In the genomic region with DNA sequence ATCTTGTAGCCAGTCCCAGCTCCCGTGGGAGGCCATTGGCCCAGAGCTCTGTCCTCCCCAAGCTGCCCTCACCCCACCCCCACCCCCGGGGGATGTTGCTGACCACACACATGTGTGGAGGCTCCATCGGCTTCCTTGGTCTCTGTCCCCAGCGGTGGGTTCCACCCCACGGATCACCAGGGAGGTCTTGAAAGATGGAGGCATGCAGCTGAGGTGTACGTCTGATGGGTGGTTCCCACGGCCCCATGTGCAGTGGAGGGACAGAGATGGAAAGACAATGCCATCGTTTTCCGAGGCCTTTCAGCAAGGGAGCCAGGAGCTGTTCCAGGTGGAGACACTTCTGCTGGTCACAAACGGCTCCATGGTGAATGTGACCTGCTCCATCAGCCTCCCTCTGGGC, we compare ENCODE assay signal across 33 mouse cellular contexts. TPM values are rescaled to one million over a fixed set of nuclear protein-coding genes. Genes with fewer than 3 reads are reported as not detected.
A peak's percentile ranks its signal among the peaks of the same experiment; 100 is the strongest.
DNase-seq lines count a peak whose midpoint lies in the region; TF ChIP-seq lines count a peak whose summit lies in the region.
"Had no signal": no experiment of that assay in that cellular context is flagged by ENCODE, and none has a peak within 500 bp of the region (broad histone marks: within the 10 kb centered on the region; RNA-seq: fewer than 3 reads in every experiment).

No protein-coding gene starts in this region.

- intact Hi-C loops in gastrocnemius, adult 2 months (cut with DNase I), result no loop called here
- intact Hi-C loops in heart, postnatal 10 days (cut with DNase I), result no loop called here

- H3K79me2 ChIP-seq in macrophage (ENCODE audit: inconsistent target), result no peaks in the 10 kb centered on the region

- no peak for TF ChIP-seq POLR2A in bone marrow macrophage, adult 2 months (IDR thresholded peaks at IDR 0.05; ENCODE audit: borderline replicate concordance, low read depth, low read length)

- WGBS in macrophage (ENCODE audit: missing documents), result 77% methylated on average over 10 of the region's 10 CpGs

- H3K27ac ChIP-seq in gastrocnemius, adult 2 months, result no peak overlapping the region
- H3K27ac ChIP-seq in bone marrow macrophage, adult 2 months (ENCODE audit: insufficient read depth, low read depth, low read length), result peak overlapping the region; percentile 65
- peak overlapping the region; percentile 63 for H3K27ac ChIP-seq in macrophage
- H3K27ac ChIP-seq: embryonic facial prominence, embryonic 13.5 days; embryonic facial prominence, embryonic 15.5 days; forebrain, embryonic 10.5 days; forebrain, embryonic 12.5 days had no signal

- no peaks in the 10 kb centered on the region for H3K36me3 ChIP-seq in macrophage (ENCODE audit: inconsistent target)
- H3K36me3 ChIP-seq: embryonic facial prominence, embryonic 13.5 days; embryonic facial prominence, embryonic 15.5 days; forebrain, embryonic 10.5 days; forebrain, embryonic 12.5 days; G1E had no signal

- peak overlapping the region; percentile 33 for H3K4me3 ChIP-seq in gastrocnemius, adult 2 months
- H3K4me3 ChIP-seq in bone marrow macrophage, adult 2 months (ENCODE audit: insufficient read depth, low read length), result no peak overlapping the region
- H3K4me3 ChIP-seq in macrophage (ENCODE audit: inconsistent target), result no peak overlapping the region
- H3K4me3 ChIP-seq: embryonic facial prominence, embryonic 13.5 days; embryonic facial prominence, embryonic 15.5 days; erythroblast, embryonic 14.5 days; forebrain, embryonic 10.5 days; forebrain, embryonic 12.5 days had no signal

- peak; percentile 24 for DNase-seq in gastrocnemius, adult 2 months
- DNase-seq in gastrocnemius, postnatal 4 days (ENCODE audit: low spot score in 2 of 2), result no peak
- DNase-seq in heart, adult 11 months, result peak; percentile 93
- DNase-seq in heart, postnatal 10 days, result no peak
- DNase-seq in cerebellum, postnatal 4 days (ENCODE audit: low spot score in 2 of 2), result no peak
- DNase-seq: adrenal gland, adult 8-10 months; adrenal gland, postnatal 14 days; adrenal gland, postnatal 36 days; B cell, adult 2 months; cerebellum, adult 11-12 months; cerebellum, adult 2 months; cerebellum, adult 9-10 months; cerebellum, postnatal 10 days; cerebellum, postnatal 25 days; embryo, embryonic 11 days had no signal

- H3K4me1 ChIP-seq in bone marrow macrophage, adult 2 months (ENCODE audit: control insufficient read depth, insufficient read depth, low read length), result peaks cover 30% of the 10 kb centered on the region
- H3K4me1 ChIP-seq: embryonic facial prominence, embryonic 13.5 days; embryonic facial prominence, embryonic 15.5 days; forebrain, embryonic 10.5 days; forebrain, embryonic 12.5 days had no signal

- TF ChIP-seq CTCF in gastrocnemius, adult 2 months (IDR thresholded peaks at IDR 0.05), result no peak
- TF ChIP-seq CTCF in bone marrow macrophage, adult 2 months (IDR thresholded peaks at IDR 0.05; ENCODE audit: low read depth, low read length), result no peak

RNA-seq across cellular contexts. Expression of a gene that starts 10.4 kb away (rescaled TPM):
- under 1 TPM; 0.18 to 0.20 TPM for total RNA-seq in gastrocnemius, adult 2 months (2021)
- under 1 TPM; 0.64 to 0.67 TPM for total RNA-seq in gastrocnemius, postnatal 4 days (2021)
- under 1 TPM; 0.22 to 0.30 TPM for total RNA-seq in heart, postnatal 10 days (2021)
- 0.41 and 0.71 TPM in 2 replicates for polyA plus RNA-seq in bone marrow macrophage, adult 2 months (2012; ENCODE audit: insufficient read depth, insufficient read length, missing spikeins)
- total RNA-seq in macrophage (2018; cell fraction: chromatin; rRNA removed), result 1 to 10 TPM in 2 of 26 experiments, under 1 TPM in 14, not detected in 10; 0.25 to 1.3 (median 0.33) TPM
- under 1 TPM in 24 of 26 experiments, not detected in 2; 0.03 to 0.19 (median 0.09) TPM for total RNA-seq in macrophage (2018; cell fraction: cytosol; rRNA removed)
- total RNA-seq in macrophage (2018; cell fraction: nucleus; rRNA removed), result under 1 TPM in 17 of 26 experiments, not detected in 9; 0.22 to 0.60 (median 0.39) TPM
- polyA plus RNA-seq in macrophage (2018), result 0.12 to 0.34 TPM (median 0.14 TPM) in 3 replicates
- total RNA-seq: common myeloid progenitor, adult 5-6 weeks had no signal
- polyA plus RNA-seq: cerebellum, adult 2 months; erythroblast, embryonic 14.5 days; forebrain, embryonic 10.5 days; forebrain, embryonic 12.5 days; forebrain, embryonic 14.5 days; forebrain, embryonic 16.5 days; G1E; Patski had no signal

RNA-seq across cellular contexts. Expression of a gene that starts 11.9 kb away (rescaled TPM):
- total RNA-seq in gastrocnemius, adult 2 months (2021), result not detected
- not detected for total RNA-seq in gastrocnemius, postnatal 4 days (2021)
- not detected for total RNA-seq in heart, postnatal 10 days (2021)
- not detected in 2 replicates for polyA plus RNA-seq in bone marrow macrophage, adult 2 months (2012; ENCODE audit: insufficient read depth, insufficient read length, missing spikeins)
- not detected for total RNA-seq in macrophage (2018; cell fraction: chromatin; rRNA removed)
- not detected for total RNA-seq in macrophage (2018; cell fraction: cytosol; rRNA removed)
- not detected for total RNA-seq in macrophage (2018; cell fraction: nucleus; rRNA removed)
- polyA plus RNA-seq in macrophage (2018), result not detected in 3 replicates
- total RNA-seq: adrenal gland, adult 18-20 months; adrenal gland, adult 8-10 months; adrenal gland, postnatal 14 days; adrenal gland, postnatal 36 days; CH12.LX; common myeloid progenitor, adult 5-6 weeks had no signal
- polyA plus RNA-seq: activated CD4-positive, CD25-positive, alpha-beta regulatory T cell, adult 4 months; brain, embryonic 14.5 days; CD4-positive, CD25-positive, alpha-beta regulatory T cell, adult 4 months; cerebellum, adult 2 months; embryonic facial prominence, embryonic 11.5 days; embryonic facial prominence, embryonic 13.5 days; embryonic facial prominence, embryonic 15.5 days; erythroblast, embryonic 14.5 days; forebrain, embryonic 10.5 days; forebrain, embryonic 12.5 days; forebrain, embryonic 14.5 days; forebrain, embryonic 16.5 days; G1E; Patski had no signal

RNA-seq across cellular contexts. Expression of a gene that starts 33.6 kb away (rescaled TPM):
- total RNA-seq in gastrocnemius, adult 2 months (2021), result under 1 TPM in 1 of 2 experiments, not detected in 1; 0.43 TPM
- total RNA-seq in gastrocnemius, postnatal 4 days (2021), result 1 to 10 TPM in 1 of 2 experiments, under 1 TPM in 1; 0.88 to 1.1 TPM
- not detected for total RNA-seq in heart, postnatal 10 days (2021)
- 0.95 TPM in 1 of 2 replicates, not detected in the other for polyA plus RNA-seq in bone marrow macrophage, adult 2 months (2012; ENCODE audit: insufficient read depth, insufficient read length, missing spikeins)
- 1 to 10 TPM in 23 of 26 experiments, under 1 TPM in 2, not detected in 1; 0.75 to 4.5 (median 1.7) TPM for total RNA-seq in macrophage (2018; cell fraction: chromatin; rRNA removed)
- total RNA-seq in macrophage (2018; cell fraction: cytosol; rRNA removed), result under 1 TPM in 6 of 26 experiments, not detected in 20; 0.17 to 0.55 (median 0.25) TPM
- total RNA-seq in macrophage (2018; cell fraction: nucleus; rRNA removed), result 1 to 10 TPM in 5 of 26 experiments, under 1 TPM in 9, not detected in 12; 0.51 to 2.2 (median 0.88) TPM
- 0.40 TPM in 1 of 3 replicates, not detected in the others for polyA plus RNA-seq in macrophage (2018)
- polyA plus RNA-seq: erythroblast, embryonic 14.5 days; G1E; Patski had no signal

RNA-seq across cellular contexts. Expression of a gene that starts 39.6 kb away (rescaled TPM):
- total RNA-seq in gastrocnemius, adult 2 months (2021), result not detected
- total RNA-seq in gastrocnemius, postnatal 4 days (2021), result not detected
- not detected for total RNA-seq in heart, postnatal 10 days (2021)
- 0.31 TPM in 1 of 2 replicates, not detected in the other for polyA plus RNA-seq in bone marrow macrophage, adult 2 months (2012; ENCODE audit: insufficient read depth, insufficient read length, missing spikeins)
- total RNA-seq in macrophage (2018; cell fraction: chromatin; rRNA removed), result not detected
- total RNA-seq in macrophage (2018; cell fraction: cytosol; rRNA removed), result under 1 TPM; 0.03 to 0.52 (median 0.16) TPM
- total RNA-seq in macrophage (2018; cell fraction: nucleus; rRNA removed), result under 1 TPM in 18 of 26 experiments, not detected in 8; 0.11 to 0.63 (median 0.27) TPM
- polyA plus RNA-seq in macrophage (2018), result 0.08 to 0.53 TPM (median 0.17 TPM) in 3 replicates
- total RNA-seq: adrenal gland, adult 18-20 months; adrenal gland, adult 8-10 months; adrenal gland, postnatal 14 days; adrenal gland, postnatal 36 days; common myeloid progenitor, adult 5-6 weeks had no signal
- polyA plus RNA-seq: embryonic facial prominence, embryonic 11.5 days; embryonic facial prominence, embryonic 13.5 days; embryonic facial prominence, embryonic 15.5 days; erythroblast, embryonic 14.5 days; forebrain, embryonic 10.5 days; forebrain, embryonic 12.5 days; forebrain, embryonic 14.5 days; forebrain, embryonic 16.5 days; G1E; Patski had no signal

RNA-seq across cellular contexts. Expression of a gene that starts 59.4 kb away (rescaled TPM):
- 1 to 10 TPM; 3.4 to 4.9 TPM for total RNA-seq in gastrocnemius, adult 2 months (2021)
- 1 to 10 TPM; 2.6 to 4.1 TPM for total RNA-seq in gastrocnemius, postnatal 4 days (2021)
- total RNA-seq in heart, postnatal 10 days (2021), result 1 to 10 TPM; 7.5 to 8.4 TPM
- polyA plus RNA-seq in bone marrow macrophage, adult 2 months (2012; ENCODE audit: insufficient read depth, insufficient read length, missing spikeins), result 1,267 and 1,387 TPM in 2 replicates
- total RNA-seq in macrophage (2018; cell fraction: chromatin; rRNA removed), result 10 to 100 TPM in 20 of 26 experiments, 1 to 10 TPM in 6; 3.1 to 43.8 (median 14.2) TPM
- total RNA-seq in macrophage (2018; cell fraction: cytosol; rRNA removed), result 100 to 1,000 TPM in 18 of 26 experiments, 10 to 100 TPM in 8; 72.0 to 167 (median 122) TPM
- 100 to 1,000 TPM in 20 of 26 experiments, 10 to 100 TPM in 6; 59.0 to 237 (median 136) TPM for total RNA-seq in macrophage (2018; cell fraction: nucleus; rRNA removed)
- polyA plus RNA-seq in macrophage (2018), result 73.4 to 224 TPM (median 73.4 TPM) in 3 replicates
- total RNA-seq: G1E had no signal
- polyA plus RNA-seq: erythroblast, embryonic 14.5 days; G1E had no signal

Comparison
In these comparisons a context has a peak if more than half of its experiments do, and no peak if none do; other contexts are left out.
1. DNase-seq: peak in gastrocnemius, adult 2 months (single experiment) and heart, adult 11 months (single experiment); none in gastrocnemius, postnatal 4 days (0 of 2), heart, postnatal 10 days (0 of 2) and cerebellum, postnatal 4 days (0 of 2).